Mouse (Mus musculus) thymus, adult 2 months (tissue): ENCODE measurements at regions not wholly inside any gene's neighbourhood (a gene's known extent, or its start where the extent isn't known, plus 50 kb on each side); places are given as distances from the start of the nearest gene placed in this dataset.

Experiments used
- DNase-seq: peaks from one replicate; pipeline ENCODE4 v3.0.0; 2021
- H3K27ac ChIP-seq: fragments of 200-500 bp; 2 replicates; pipeline ENCODE4 v1.5.1; 2012; ENCODE audit warnings: low read length, control low read depth; ENCODE audit not compliant: control insufficient read depth, insufficient read depth
- H3K27me3 ChIP-seq: fragments of 200-500 bp; 2 replicates; pipeline ENCODE4 v1.6.1; 2012; ENCODE audit warnings: mild to moderate bottlenecking, low read length, moderate library complexity, mixed read lengths; ENCODE audit not compliant: control insufficient read depth, insufficient read depth
- H3K36me3 ChIP-seq: fragments of 200-500 bp; 2 replicates; pipeline ENCODE4 v1.6.1; 2012; ENCODE audit warnings: mild to moderate bottlenecking, low read length, moderate library complexity; ENCODE audit not compliant: control insufficient read depth, insufficient read depth
- H3K4me1 ChIP-seq: fragments of 200-500 bp; replicated peaks from 2 replicates; pipeline ENCODE4 v1.6.1; 2012; ENCODE audit warnings: low read length; ENCODE audit not compliant: control insufficient read depth, insufficient read depth
- H3K4me3 ChIP-seq: fragments of 200-500 bp; 2 replicates; pipeline ENCODE4 v1.5.1; 2012; ENCODE audit warnings: mild to moderate bottlenecking, low read length, control low read depth, moderate library complexity; ENCODE audit not compliant: control insufficient read depth, insufficient read depth
- CTCF ChIP-seq: fragments of 200-500 bp; IDR thresholded peaks from 2 replicates; pipeline ENCODE4 v1.5.1; 2012; ENCODE audit warnings: mild to moderate bottlenecking, control low read depth, low read length, moderate library complexity, borderline replicate concordance; ENCODE audit not compliant: control insufficient read depth, poor library complexity, insufficient read depth; ENCODE audit errors: extremely low read depth
- POLR2A ChIP-seq: fragments of 200-500 bp; IDR thresholded peaks from 2 replicates; pipeline ENCODE4 v1.6.1; 2012; ENCODE audit warnings: mild to moderate bottlenecking, low read length, control low read depth, moderate library complexity; ENCODE audit not compliant: control insufficient read depth, poor library complexity, insufficient read depth; ENCODE audit errors: extremely low read depth
- WGBS: fragments of 180-500 bp; shearing (Covaris S2); methylation state at CpG from one replicate; pipeline ENCODE4 v1.1.7; 2018; 5-methylcytosine and 5-hydroxymethylcytosine counted together

DNA sequence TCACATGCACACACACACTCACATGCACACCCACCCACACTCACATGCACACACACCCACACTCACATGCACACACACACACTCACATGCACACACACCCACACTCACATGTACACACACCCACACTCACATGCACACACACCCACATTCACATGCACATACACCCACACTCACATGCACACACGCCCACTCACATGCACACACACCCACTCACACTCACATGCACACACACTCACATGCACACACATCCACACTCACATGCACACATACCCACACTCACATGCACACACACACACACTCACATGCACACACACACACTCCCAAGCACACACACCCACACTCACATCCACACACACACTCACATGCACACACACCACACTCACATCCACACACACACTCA is 74.0 kb upstream of the Mki67 start:
- no peaks in the 10 kb centered on the region for H3K27me3 ChIP-seq
- no peak overlapping the region for H3K4me3 ChIP-seq
- no peak for TF ChIP-seq CTCF
- TF ChIP-seq POLR2A, result no peak
- no peaks in the 10 kb centered on the region for H3K4me1 ChIP-seq
- 100% methylated on average over 1 of the region's 1 CpGs for WGBS
- no peak overlapping the region for H3K27ac ChIP-seq
- no peaks in the 10 kb centered on the region for H3K36me3 ChIP-seq
- DNase-seq, result no peak

DNA sequence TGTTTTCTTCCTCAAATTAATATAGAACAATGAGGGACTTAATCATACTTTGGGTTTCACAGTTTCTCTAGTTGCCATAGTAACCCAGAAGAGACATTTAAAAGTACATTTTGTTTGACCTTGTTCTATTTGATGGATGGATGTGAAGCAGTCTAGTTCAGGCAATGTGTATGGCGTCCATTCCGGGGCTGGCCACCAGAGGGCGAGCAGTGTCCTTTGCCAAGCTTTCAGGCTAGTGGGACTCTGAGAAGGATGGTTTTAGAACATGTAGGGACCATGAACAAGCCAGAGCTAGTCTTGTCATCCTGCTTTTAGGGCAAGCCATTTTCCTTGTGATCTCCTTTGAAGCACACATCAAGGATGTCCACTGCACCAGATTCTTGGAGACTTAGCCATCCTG is 74.8 kb upstream of the Mki67 start:
- Histone ChIP-seq H3K36me3 (no peaks in the 10 kb centered on the region), H3K27ac (no peak overlapping the region), H3K27me3 (no peaks in the 10 kb centered on the region), H3K4me3 (no peak overlapping the region), H3K4me1 (no peaks in the 10 kb centered on the region)
- WGBS, result 0% methylated on average over 3 of the region's 3 CpGs
- DNase-seq, result peak; percentile 58
- TF ChIP-seq POLR2A (no peak), CTCF (peak; percentile 78; the same call in 1 of the 2 replicates)

DNA sequence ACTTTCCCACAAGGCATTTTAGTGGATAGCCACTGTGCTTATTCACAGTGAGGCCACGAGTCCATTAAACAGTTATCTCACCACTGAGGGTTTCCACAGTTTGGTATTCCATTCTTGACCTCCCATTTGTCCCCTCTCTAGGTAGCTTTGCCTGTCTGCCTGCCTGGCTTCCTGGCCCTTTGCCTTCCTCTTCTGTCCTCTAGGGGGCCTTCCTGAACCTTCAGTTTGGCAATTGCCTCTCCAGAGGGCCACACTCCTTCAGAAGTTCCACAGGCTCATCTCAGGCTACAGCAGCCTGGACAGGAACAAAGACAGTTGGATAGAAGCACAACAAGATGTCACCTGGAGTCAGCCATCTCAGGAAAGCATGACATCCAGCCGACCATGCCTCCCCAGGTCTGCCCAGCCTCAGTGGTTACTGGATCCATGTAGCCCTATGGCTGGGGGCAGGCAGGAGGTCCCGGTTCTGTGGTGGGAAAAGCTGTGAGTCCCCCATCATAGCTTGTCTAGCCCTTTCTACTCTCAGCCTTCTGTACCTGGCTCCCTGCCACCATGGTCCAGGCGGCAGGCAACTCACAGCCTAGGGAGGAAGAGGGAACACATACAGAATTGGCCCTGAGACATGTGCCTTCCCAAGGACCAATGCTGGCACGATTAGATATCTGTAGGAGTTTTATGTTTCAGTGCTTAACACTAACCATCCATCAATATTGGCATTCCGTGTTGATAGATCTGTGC is 76.0 kb upstream of the Mki67 start:
- Histone ChIP-seq H3K4me3 (no peak overlapping the region), H3K36me3 (no peaks in the 10 kb centered on the region), H3K4me1 (no peaks in the 10 kb centered on the region), H3K27me3 (no peaks in the 10 kb centered on the region), H3K27ac (no peak overlapping the region)
- 80% methylated on average over 6 of the region's 6 CpGs for WGBS
- TF ChIP-seq CTCF, result no peak
- TF ChIP-seq POLR2A, result no peak
- DNase-seq, result no peak

DNA sequence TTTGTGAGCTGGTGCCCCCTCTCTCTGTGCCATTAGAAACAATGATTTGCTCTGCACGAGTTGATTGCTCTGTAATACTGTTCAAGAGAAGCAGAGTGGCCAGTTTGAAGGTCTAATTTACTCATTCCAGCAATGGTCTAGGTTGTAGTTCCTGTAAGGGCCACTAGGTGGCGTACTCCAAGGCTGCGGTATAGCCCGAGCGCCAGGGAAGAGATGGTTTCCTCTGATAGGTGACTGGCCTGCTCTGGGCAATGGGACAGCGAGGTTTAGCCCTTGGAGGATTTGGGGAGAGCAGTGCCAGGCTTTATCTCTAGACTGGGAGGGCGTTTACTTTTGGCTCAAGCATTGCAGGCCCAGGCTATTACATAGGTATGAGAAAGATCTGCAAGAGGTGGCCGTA is 76.8 kb upstream of the Mki67 start:
- H3K27me3 ChIP-seq, result no peaks in the 10 kb centered on the region
- WGBS, result 29% methylated on average over 8 of the region's 8 CpGs
- TF ChIP-seq POLR2A (no peak), CTCF (peak; percentile 87; the same call in 1 of the 2 replicates)
- no peaks in the 10 kb centered on the region for H3K36me3 ChIP-seq
- H3K4me3 ChIP-seq, result no peak overlapping the region
- H3K4me1 ChIP-seq, result no peaks in the 10 kb centered on the region
- DNase-seq, result peak; percentile 53
- H3K27ac ChIP-seq, result no peak overlapping the region

DNA sequence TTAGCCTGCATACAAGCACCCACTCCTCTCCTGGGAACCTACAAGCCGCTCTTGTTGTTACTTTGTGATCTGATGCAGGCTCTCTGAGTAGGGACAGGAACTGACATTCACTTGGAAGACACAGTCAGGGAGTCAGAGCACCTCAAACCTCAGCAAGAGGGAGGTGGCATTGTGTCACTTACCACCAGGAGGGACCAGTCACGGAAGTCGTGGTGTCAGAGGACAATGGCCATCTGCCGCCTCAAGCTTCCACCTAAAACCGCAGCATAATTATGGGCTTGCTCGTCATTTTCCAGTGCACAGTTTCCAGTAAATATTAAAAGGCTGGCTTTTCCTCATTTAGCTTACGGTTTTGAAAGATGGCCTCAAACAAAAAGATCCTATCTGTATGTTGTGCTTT is 78.1 kb upstream of the Mki67 start:
- Histone ChIP-seq H3K4me3 (no peak overlapping the region), H3K27me3 (no peaks in the 10 kb centered on the region), H3K36me3 (no peaks in the 10 kb centered on the region), H3K4me1 (no peaks in the 10 kb centered on the region), H3K27ac (no peak overlapping the region)
- TF ChIP-seq POLR2A, result no peak
- no peak for TF ChIP-seq CTCF
- WGBS, result 59% methylated on average over 7 of the region's 7 CpGs
- DNase-seq, result no peak

DNA sequence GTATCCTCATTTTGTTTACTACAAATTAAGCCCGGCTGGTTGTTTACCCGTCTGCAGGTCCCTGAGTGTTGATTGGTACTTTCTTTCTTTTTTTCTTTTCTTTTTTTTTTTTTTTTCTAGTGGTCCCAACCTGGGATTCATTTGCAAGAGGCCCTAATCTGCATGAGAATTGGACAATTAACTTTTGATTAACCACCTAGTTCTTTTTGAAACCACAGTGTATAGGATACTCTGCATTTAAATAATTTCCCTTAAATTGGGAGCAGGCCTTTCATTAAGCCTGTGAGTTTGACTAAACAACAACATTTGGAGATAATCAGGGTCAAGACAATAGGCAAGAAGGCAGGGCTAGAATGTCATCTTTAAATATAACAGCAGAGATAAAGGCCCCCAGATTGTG is 78.5 kb upstream of the Mki67 start:
- H3K36me3 ChIP-seq, result no peaks in the 10 kb centered on the region
- H3K27me3 ChIP-seq, result no peaks in the 10 kb centered on the region
- no peak overlapping the region for H3K27ac ChIP-seq
- H3K4me1 ChIP-seq, result no peaks in the 10 kb centered on the region
- 90% methylated on average over 2 of the region's 2 CpGs for WGBS
- TF ChIP-seq CTCF, result no peak
- H3K4me3 ChIP-seq, result no peak overlapping the region
- DNase-seq, result no peak

DNA sequence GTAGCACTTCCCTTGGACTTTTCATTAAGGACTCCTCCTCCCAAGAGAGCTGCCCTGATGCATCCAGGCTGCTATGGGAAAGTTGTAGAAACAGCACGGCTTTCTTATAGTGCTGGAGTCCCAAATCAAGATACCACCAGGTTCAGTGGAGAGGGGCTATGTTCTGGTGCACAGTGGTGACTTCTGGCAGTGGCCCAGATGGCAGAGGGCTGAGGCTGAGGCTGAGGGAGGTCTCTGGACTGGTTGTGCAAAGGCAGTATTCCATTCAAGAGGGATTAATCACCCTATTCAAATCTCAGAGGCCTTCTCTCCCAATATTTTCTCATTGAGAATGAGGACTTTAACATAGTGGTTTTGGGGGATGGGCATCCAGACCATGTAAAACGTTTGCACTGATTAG is 82.3 kb upstream of the Mki67 start:
- Histone ChIP-seq H3K4me1 (no peaks in the 10 kb centered on the region), H3K27ac (no peak overlapping the region), H3K36me3 (no peaks in the 10 kb centered on the region), H3K27me3 (no peaks in the 10 kb centered on the region), H3K4me3 (no peak overlapping the region)
- TF ChIP-seq CTCF (no peak), POLR2A (no peak)
- 72% methylated on average over 2 of the region's 2 CpGs for WGBS
- DNase-seq, result no peak
